Mouse (Mus musculus) retina, postnatal 7 days (tissue): Measurements from ENCODE around the gene Mlh3.

Experiments
- DNase-seq: peaks from one replicate; pipeline ENCODE4 v3.0.0-alpha.2; 2012; ENCODE audit warnings: low read depth, low spot score

Gene Mlh3

DNA sequence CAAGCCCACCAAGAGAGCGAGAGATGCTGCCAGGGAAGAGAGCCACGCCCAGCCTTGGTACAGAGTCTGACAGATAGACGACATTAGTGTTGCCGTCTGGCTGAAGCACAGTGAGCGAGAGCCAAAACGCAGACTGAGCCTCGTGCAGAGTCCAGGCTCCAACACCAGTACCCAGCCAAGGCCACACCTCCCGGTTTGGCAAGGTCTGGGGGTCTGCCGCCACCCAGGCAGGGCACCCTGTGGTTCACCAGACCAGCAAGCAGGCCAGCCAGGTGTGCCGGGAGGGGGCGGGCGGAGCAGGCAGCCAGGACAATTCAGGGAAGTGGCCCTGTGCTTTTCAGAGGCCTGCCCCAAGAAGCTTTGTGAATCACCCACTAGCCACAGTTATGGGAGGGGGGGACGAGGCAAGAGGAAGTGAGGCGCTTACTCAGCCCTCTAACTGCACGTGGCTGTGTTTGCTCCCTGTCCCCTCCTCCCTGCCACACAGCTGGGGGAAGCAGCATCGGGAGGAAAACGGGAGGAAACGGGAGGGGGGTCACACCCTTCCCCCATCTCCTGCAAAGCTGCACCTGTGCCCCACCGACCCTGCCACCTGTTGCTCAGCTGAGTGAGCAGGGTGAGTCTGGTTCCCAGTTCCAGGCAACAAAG, 77.8 kb downstream of the Mlh3 start:
- no peak for DNase-seq

DNA sequence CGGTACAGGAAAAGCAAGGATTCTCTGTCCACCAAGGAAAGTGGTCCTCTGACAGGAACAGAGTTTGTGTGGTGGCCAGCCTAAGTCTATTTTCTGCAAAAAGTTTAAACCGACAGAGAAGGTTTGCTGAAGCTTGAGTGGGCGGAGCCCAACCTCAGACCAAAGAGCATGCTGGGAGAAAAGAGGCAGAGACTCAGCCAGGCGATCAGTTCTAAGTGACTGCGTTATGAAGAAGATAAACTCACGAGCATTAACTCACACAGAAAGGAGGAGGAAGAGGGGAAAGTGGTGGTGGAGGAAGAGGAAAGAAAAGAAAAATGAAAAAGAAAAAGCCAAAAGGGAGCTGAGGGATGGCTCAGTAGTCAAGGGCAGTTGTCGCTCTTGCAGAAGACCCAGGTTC, 80.1 kb downstream of the Mlh3 start:
- DNase-seq: no peak

DNA sequence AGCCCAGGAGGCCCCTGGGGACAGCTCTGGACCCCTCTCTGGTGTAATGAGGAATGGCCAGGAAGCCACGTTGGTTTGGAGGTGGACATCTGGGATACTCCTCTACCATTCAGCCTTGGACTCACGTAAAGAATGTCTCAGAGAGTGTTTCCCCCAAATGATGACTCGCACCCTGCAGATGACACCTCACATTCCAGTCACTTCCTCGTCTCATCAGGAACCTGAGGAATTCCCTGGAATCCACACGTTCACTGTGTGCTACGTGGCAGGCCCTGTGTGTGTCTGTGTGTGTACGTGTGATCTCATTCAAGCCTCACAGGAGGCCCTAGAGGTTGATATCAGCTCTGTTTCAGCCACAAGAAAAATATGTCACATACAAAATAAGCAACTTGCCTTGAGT, 84.0 kb downstream of the Mlh3 start:
- DNase-seq: no peak

GRCm38 (mm10) chr12:85185810-85186209, 84.6 kb downstream of the Mlh3 start:
- no peak for DNase-seq
